Mouse (Mus musculus) CD4-positive, CD25-positive, alpha-beta regulatory T cell, adult 4 months (primary cell): ENCODE measurements around the gene Mslnl. TPM values are rescaled to one million over a fixed set of nuclear protein-coding genes. Genes with fewer than 3 reads are reported as not detected.

ENCODE experiments used
- ATAC-seq: one replicate; pipeline ENCODE4 v1.8.0; 2017
- polyA plus RNA-seq, 2 experiments: library from polyadenylated mRNA; unstranded; fragments of 100-300 nt; shearing (Covaris generic); gene quantifications; one replicate each; pipeline ENCODE4 v1.2.1; 2017

Gene Mslnl
- polyA plus RNA-seq, 2 experiments from 2014 or later, result not detected

DNA sequence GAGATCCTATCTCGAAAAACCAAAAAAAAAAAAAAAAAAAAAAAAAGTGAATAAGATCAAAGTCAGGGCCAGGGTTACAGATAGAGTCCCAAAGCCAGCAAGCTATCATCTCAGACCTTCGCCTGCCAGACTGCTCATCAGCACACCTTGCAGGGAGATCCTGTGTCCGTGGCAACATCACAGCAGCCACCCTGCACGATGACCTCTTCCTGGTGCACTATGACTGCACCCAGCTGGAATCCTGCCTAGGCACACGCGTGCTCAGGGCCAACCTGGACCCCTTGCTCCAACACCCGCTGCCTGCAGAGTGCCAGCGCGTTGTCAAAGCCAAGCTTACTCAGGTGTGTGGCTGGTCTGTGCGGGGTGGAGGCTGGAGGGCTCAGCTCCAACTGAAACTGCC lies 8.5 kb downstream of the Mslnl start:
- ATAC-seq, result no peak

DNA sequence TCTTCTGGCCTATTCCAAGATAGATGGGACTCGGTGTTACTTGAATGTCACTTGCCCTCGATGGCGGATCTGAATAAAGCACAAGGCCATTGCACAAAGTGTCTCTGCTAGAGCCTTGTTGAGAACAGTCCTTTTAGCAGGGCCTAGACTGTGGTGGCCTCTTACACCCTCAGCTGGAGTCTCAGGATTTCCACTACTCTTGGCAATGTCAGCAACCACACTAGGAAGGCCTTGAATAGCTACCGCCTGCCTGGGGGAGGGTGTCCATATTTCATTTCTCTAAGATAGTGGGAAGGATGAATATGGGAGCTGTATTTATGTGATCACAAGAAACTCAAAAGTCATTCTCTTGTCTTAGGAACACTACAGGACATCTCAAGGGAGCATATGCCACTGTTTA lies 12.4 kb downstream of the Mslnl start:
- ATAC-seq, result no peak

DNA sequence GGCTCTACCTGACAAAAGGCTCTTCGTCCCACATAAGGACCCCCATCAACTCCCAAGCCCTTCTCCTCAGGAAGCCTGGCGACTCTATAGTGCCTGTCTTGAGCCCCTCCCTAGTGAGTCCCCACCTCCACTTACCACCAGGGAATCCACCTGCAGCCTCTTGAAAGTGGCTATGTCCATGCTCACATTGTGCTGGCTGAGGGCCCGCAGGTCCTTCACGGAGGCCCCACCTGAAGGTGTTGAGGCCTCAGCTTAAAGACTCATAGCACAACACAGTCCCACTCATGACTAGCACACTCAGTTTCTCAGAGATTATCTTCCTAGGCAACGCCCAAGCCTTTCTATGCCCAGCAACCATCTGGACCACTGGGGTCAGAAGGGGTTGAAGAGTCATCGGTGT lies 13.5 kb downstream of the Mslnl start:
- ATAC-seq, result no peak

DNA sequence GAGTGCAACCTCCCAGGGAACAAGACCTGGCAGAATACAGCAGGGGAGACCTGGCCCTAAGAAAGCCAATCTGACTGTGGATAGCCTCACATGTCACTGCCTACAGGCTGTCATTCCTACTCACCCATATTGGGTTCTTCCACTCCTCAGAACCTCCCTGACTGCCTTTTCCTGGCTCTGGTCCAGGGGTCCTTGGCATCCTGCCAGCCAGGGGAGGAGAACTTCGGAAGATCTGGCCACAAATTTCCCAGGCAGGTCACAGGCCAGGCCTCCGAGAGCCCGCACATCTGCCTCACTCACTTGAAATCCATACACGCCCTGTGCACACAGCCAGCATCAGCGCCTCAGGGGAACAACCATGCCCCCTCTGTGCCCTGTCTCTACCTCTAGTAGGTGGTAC lies 15.6 kb downstream of the Mslnl start:
- ATAC-seq, result no peak

DNA sequence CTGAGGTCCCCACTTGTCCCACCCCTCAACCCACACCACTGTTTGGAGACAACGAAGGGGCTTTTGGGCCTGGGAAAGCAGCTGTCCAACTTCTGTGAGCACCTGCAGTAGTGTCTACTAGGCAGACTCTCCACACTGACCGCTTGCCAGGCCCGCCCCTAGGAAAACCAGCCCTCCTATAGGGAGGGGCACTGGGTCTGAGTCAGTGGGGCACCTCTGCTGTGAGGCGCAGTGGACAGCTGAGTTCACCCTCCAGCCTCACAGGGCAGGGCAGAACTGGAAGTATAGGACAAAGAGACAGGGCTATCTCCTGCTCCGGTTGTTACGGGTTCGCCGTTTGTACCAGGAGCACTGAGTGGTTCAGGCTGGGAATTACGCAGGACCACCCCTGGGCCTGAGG lies 18.4 kb downstream of the Mslnl start, which contains the start of gene Msln:
Msln (minus strand) TSS at position 138 of the 400 bp plus-strand sequence.
- ATAC-seq, result no peak

DNA sequence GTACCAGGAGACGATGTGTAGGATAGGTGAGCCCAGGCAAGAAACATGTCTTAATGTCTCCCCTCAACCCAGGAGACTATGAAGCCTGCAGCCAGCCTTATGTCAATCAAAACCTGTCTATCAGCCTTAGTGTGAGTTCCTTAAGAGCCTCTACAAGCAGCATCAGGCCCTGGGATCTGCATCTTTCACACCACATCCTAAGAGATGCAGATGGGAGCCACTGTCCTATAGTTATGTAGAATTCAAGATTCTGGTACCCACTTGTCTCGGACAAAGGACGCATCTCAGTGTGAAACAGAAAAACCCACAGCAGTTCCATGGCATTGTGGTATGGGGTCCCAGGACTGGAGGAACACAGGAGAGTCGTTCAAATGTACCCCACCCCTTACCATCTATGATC lies 19.2 kb downstream of the Mslnl start:
- no peak for ATAC-seq

DNA sequence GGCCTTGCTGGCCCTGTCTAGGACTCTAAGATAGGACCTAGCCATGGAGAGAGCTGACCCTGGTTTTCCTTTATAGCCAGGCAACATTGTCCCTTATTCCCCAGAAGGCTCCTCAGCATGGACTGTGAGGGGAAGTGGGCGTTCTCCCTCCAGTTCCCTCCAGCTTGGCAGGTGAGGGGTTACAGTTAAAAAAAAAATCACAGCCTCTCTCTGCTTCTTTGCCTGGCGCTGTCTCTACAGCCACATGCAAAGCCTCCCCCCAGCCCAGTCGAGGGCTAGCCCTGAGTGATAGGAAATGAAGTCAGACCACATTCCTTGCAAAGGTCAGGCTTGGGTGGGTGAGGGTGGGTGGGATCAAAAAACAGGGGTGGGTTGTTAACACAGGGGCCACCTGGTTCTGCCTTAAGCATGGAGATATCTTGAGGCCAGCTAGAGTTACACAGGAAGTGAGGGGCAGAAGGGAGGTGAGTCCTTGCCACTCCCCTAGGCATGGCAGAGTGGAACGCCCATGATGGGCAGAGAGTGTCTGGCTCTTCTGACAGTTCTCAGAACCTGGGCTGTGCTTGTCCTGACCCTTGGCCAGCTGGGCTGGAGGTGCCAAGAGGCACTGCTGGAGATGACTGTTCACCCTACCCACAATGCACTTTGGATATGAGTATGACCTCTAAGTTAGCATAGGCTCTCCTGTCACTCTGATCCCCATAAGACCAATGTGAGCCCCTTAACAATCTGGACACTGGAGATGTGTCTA lies 20.0 kb downstream of the Mslnl start:
- ATAC-seq, result no peak

DNA sequence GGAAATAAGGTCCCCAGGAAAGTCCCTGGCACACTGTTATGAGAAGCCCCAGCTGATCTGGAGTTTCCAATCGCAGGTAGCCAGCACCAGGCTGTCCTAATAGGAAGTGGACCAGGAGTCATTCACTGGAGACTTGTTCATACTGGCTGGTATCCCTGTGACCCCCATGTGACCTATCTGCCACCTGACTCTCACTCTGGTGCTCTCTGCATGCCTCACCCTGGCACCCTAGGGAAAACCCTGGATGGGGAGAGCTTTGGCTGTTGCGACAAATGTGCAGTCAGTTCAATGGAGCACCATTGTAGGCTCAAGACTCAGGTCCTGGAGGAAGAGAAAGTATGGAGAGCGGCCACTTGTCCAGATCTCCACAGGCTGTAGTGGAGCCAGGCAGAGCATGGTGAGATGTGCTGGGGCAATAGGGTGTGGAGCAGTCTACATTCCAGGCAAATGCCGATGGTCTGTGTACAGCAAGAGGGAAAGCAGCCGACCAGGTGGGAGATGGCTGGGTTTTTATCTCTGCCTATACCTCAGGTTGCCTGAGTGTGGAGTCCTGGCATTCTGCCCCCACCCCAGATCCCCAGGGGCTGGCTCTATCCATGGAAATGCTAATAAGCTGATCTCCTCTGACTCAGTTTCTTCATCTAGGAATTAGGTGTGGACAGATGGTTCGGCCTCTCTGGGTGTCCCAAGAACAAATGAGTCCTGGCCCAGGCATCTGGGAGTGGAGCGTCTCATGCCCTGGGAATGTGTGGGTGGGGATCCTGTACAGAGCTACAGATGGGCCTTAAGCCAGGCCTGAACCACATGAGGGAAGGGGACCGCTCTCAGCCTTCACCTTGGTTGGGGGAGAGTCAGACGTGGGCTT lies 20.8 kb downstream of the Mslnl start:
- no peak for ATAC-seq

DNA sequence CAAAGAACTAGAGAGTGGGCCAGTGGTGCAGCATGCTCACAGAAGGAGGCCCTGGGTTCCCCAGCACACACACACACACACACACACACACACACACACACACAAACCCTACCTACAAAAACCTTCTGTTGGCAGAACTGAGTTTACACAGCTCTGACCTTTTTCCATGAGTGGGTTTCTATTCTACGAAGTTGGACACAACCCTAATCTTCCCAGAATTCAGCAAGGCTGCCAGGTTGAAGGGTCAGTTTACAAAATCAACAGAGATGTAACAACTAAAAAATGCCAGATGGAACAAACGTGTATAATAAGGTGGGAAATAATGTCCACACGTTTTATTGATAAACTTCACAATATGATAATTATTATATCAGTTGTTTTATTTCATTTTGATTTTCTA lies 21.8 kb downstream of the Mslnl start:
- ATAC-seq, result no peak

DNA sequence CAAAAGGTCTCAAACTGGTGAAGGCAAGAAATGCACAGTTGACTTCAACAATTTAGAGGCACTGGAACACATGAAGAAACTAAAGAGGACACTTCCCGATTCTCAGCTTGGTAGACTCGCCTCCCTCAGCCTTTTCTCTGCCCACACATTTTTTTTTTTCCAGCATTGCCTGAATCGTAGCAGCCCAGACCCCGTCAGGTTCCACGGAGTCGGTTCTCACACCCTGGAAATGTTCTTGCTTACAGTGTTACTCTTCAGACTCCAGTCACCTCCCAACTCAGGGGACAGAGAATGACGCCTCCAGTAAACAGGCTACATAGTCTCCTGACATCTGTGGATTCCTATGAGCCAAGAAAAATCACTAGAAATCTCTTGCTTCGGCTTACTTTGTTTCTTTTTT lies 24.3 kb downstream of the Mslnl start:
- no peak for ATAC-seq

DNA sequence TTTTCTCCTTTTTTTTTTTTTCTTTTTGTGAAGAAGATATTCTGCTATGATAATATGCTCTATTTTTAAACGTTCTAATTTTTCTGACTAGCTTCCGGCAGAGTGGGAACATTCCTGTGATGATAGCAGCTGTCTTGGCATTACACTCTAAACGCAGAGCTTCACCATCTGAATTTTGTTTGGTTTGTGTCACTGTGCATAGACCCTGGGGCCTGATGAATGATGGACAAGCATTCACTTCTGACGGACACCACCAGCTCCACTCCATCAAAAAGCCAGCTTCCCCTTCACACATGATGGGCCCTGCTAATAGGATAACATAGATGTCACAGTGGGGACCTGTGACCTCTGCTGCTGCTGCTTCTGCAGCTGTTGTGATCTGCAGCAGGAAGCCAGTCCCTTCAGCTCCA lies 25.7 kb downstream of the Mslnl start:
- no peak for ATAC-seq

DNA sequence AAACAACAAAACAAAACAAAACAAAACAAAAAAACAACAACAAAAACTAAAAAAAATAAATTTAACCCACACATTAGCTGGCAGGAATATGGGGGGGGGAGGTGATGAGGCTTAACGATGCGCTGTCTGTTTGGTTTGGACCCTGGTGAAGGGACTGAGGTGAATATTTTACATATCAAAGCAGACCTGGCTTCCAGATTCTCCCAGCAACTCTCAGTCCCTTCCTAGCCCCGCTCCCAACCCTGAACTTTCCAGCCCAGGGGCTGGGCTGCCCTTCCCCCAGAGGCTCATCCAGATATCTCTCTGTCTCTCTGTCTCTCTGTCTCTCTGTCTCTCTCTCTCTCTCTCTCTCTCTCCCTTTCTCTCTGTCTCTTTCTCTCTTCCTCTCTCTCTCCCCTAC lies 26.7 kb downstream of the Mslnl start:
- ATAC-seq, result no peak

DNA sequence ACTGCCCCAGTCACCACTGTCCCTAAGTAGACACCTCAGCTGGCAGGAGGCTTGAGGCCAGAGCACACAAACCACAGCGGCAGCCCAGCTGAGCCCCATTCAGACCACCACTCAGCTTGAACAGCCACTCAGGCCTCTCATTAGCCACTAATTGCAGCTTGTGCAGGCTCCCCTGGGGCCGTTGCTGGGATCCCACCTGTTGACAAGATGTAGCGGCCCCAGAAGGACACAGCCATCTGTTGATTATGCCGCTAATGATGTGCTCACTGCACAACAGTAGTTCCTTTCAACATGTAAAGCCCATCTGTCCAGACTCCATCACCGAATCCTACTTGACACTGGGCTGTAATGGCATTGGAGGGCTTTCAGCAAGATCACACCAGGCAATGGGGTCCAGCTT lies 30.0 kb downstream of the Mslnl start:
- no peak for ATAC-seq

DNA sequence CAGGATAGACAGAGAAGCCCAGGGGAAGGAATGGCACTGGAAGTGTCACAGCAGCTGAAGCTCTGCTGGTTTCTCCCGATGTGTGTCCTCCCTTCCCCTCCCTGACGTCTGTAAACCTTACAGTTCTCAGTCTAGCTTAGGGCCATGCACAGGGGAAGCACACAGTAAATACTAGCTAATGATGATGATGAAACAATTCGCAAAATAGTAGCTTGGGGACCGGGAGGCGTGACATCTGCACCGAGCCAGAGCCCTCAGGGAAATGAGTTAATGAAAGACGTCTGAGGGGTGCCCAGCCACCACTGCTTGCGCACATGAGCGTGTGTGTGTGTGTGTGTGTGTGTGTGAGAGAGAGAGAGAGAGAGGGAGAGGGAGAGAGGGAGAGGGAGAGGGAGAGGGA lies 33.5 kb downstream of the Mslnl start:
- no peak for ATAC-seq

DNA sequence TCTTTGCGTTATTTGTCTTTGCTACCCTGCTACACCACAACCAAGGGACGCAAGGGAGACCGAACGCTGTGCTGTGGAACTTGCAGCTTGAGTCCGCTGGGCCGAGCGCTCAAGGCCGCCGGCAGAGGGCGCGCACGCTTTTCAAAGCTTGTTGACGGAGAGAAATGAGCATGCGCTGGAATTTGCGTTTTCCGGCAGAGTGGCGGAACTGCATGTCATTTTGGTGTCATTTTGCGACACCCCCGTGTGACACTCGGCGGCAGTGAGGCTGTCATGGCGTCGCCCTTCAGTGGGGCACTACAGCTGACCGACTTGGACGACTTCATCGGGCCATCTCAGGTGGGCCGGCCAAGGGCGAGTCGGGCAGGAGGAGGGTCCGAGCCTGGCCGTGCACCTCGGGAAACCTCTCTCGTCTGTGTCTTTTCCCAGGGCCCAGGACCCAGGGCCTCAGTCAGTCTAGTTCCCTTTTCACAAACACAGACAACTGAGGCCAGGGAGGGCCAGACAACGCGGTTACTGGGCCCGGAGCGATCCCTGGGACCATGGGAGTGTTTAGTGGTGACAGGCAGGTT lies 37.8 kb downstream of the Mslnl start, which contains the start of gene Narfl:
Narfl (plus strand) TSS at position 228 of the 572 bp plus-strand sequence.
- ATAC-seq, result peak; percentile 93

DNA sequence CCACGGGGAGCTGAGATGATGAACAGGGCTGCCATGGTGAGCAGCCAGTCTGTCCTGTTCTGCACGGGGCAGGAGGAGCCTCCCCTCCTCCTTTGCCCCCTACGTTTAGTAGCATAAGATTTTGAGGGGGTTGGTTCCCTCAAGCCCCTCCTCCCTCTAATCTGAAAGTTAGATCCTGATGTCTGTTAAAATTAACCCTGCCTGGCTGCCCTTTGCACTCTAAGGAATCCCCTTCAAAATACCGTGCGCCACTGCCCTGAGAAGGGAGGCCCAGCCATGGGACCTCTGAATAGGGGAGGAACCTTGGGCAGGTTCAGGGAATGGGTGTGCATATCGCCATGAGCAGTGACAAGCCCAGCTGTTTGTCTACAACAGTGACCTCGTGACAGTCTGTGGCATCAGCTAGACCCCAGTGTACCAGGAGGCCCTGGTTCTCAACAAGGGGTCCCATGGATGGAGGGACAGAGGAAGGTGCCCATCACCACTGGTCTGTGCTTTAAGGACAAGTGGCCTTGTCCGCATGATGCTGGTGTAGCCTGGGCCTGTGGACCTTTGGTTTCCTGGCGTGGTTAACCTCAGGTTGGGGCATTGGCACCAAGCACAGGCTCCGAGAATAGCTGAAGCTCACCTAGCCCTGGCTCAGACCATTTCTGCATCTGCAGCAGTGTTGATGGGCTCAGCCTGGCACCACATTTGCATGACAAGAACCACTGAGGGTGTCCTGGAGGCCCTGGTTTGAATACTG lies 39.6 kb downstream of the Mslnl start:
- ATAC-seq, result no peak

DNA sequence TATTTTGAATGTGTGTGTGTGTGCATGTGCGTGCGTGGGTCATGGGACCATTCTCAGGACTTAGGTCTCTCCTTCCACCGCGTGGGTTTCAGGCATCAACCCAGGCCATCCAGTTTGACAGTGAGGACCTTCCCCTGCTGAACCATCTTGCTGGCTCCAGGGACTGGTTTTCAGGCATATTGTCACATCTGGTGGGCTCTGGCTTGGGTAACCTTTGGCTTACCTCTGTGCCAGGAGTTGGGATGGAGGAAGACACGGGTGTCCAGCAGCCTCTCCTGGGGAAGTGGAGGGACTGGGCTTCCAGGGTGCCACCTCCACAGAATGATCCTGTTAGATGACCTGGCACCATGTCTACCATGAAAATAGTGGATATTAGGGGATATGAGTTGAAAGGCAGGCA lies 42.1 kb downstream of the Mslnl start:
- ATAC-seq, result no peak

DNA sequence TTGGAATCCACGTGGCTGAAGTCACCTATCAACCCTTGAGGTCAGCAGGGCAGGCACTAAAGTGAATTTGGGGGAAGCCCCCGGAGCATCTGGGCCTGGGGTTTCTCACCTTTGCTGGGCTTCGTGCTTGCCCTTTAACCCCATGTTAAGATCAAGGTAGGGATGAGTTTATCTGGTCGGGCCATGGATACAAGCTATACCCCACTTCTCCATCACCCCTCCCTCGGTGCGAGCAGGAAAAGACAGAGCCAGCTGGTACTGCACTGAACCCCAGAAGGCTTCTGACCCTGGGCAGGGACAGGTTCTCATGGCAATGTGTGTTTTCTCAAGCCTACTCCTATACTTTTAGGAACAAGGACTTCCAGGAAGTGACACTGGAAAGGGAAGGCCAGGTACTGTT lies 45.5 kb downstream of the Mslnl start:
- ATAC-seq, result no peak

DNA sequence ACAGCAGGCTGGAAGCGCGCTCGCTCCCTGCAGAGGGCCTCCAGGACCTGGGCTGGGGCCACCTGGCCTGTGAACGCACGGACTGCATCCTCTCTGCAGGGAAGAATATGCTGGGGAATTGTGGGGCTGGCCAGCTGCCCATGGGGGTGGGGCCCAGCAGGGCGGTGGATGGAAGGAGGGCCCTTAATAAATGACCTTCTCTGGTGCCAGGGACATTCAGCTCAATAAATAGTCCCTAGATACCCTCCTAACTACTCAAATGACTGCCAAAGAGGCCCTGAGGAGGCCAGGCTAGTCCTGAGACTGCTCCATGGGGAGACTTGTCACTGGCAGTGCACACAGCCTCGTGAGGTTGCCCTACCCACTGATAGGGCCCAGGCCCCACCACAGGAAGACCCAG lies 47.2 kb downstream of the Mslnl start:
- ATAC-seq, result no peak

DNA sequence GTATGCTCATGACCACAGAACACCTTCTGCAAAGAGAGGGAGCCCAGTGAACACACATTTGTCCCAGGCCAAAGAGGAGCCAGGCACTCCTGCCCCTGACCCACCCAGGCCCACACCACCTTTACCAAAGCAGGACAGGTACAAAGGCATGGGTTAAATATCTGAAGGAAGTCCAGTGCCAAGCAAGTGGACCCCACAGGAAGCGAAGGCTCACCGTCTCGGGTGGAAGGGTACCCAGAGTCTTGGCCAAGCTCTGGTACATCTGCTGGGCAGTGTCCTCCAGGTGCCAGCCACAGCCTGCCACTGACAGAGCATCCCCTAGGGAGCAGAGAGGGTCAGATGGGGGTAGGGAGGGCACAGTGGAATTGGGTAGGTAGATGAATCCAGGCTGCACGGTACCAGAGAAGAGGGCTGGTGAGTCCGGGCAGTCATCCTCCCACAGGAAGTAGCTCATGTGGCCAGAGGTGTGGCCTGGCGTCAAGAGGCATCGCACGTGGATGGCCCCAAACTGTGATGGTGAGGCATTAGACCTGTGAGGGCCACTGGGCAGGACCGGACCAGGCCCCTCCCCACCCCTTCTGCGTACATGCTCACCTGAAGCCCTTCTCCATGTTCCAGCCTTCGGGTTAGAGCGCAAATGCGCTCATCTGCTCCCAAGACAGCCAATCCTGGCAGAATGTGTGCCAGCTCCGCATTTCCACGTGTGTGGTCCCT lies 48.2 kb downstream of the Mslnl start:
- ATAC-seq, result no peak

DNA sequence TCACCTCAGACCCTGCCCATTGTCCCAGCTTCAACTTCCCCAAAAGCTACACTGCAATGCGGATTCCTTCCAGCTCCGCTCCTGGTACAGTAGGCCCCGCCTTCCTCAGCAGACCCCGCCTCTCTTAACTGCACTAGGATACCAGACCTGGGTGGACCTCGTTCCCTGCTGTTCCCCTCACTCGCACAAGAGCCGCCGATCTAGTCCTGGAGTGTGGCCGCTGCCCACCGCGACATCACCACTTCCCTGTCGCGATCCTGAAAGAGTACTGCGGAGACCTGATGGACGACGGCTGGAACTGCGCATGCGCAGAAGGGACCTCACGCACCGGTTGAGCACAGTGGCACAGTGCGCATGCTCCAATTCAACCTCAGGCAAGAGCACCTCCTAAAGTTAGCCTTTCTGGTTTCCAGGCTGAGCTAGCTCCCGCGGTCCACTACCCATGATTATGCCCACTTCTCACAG lies 49.5 kb downstream of the Mslnl start, which contains the start of gene Haghl:
Haghl (minus strand) TSS at position 393 of the 465 bp plus-strand sequence.
- ATAC-seq, result peak; percentile 90

DNA sequence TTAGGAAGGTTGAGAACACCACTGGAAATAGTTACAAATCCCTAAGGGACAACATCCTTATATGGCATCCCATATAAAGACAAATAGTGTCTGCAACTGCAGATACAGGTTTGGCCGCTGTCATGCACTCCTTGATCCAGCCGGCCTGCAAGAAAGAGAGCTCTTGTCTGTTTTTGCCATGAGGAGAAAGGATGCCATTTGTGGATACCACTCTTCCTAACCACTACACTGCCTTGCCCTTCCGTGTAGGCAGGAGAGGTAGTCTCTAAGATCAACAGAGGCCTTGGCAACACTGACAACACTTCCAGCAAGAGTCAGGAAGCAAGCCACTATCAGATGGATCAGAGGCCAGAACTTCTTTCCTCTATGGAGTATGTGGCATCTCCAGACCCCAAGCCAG lies 50.4 kb downstream of the Mslnl start, which contains the start of gene Ccdc78:
Ccdc78 (plus strand) TSS at position 301 of the 400 bp plus-strand sequence.
- no peak for ATAC-seq
